Mouse (Mus musculus): ENCODE measurements at regions not wholly inside any gene's neighbourhood (a gene's known extent, or its start where the extent isn't known, plus 50 kb on each side); places are given as distances from the start of the nearest gene placed in this dataset.

- no peak for TF ChIP-seq POLR2A (IDR thresholded peaks at IDR 0.05; ENCODE audit: low read depth, low read length)
- TF ChIP-seq CTCF (conservative IDR thresholded peaks at IDR 0.05; ENCODE audit: insufficient read depth, insufficient read length, low read depth, low read length), result no peak
Measured at GRCm38 (mm10) chr1:165012376-165012775, 77.0 kb upstream of the Xcl1 start.

All from kidney, adult 2 months (tissue).